Mouse (Mus musculus) brain, embryonic 14.5 days (tissue): ENCODE measurements around the gene Dapk2.

ENCODE experiments used
- CTCF ChIP-seq: fragments of 200-500 bp; IDR thresholded peaks from 2 replicates; pipeline ENCODE4 v1.5.1; 2012; ENCODE audit warnings: inconsistent platforms, mild to moderate bottlenecking, moderate library complexity, borderline replicate concordance; ENCODE audit not compliant: insufficient read depth, insufficient read length; ENCODE audit errors: extremely low read depth
- POLR2A ChIP-seq: fragments of 200-500 bp; IDR thresholded peaks from 2 replicates; pipeline ENCODE4 v1.6.1; 2012; ENCODE audit warnings: mild to moderate bottlenecking, inconsistent platforms, borderline replicate concordance; ENCODE audit not compliant: poor library complexity, insufficient read depth, insufficient read length, severe bottlenecking; ENCODE audit errors: extremely low read depth

DNA sequence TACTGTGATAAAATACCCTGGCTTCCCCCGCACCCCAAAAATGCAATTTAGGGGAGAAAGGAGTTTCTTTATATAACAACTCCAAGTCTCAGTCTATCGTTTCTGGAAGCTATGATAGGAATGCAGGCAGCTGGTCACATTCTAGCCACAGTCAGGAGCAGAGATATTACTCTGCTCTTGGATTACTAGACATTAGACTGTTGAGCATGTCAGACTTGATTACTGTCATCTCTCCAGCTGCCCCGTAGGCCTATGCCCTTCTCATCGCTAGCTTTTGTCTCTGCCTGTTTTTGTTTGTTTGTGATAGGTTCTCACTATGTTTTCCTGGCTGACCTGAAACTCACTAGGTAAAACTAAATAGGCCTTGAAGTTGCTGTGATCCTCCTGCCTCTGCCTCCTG lies 150.7 kb downstream of the Dapk2 start:
- TF ChIP-seq CTCF (no peak), POLR2A (no peak)
